Mouse (Mus musculus): Measurements from ENCODE around the gene Trp73.

- no peak for TF ChIP-seq GATA1 (IDR thresholded peaks at IDR 0.05; ENCODE audit: borderline replicate concordance, low read length)
- TF ChIP-seq CTCF (IDR thresholded peaks at IDR 0.05; ENCODE audit: low read depth, low read length), result no peak
These were observed 115.1 kb downstream of the Trp73 start for GRCm38 (mm10) chr4:154024729-154025521.
